ENCODE assay signal across 13 mouse cellular contexts in the genomic region with DNA sequence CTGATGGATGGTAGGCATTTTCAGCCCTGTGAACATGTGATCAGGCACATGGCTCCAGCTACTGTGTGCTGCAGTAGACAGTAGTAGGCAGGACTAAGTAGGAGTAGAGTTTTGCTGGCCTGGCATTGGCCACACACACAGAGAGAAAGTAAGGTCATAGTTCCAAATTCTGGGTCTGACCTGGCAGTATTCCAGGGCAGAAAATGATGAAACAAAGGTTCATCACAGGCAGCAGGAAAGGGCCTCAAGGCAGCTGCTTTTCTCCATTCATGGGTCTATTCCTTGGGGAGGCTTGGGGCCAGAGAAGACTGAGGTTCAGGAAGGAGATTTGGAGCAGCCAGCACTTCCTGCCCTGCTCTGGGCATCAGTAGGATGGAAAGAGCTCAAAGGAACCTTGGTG. TPM values are rescaled to one million over a fixed set of nuclear protein-coding genes. Genes with fewer than 3 reads are reported as not detected.
DNase-seq lines count a peak whose midpoint lies in the region; ATAC-seq and TF ChIP-seq lines count a peak whose summit lies in the region.
"Had no signal": no experiment of that assay in that cellular context is flagged by ENCODE, and none has a peak within 500 bp of the region (broad histone marks: within the 10 kb centered on the region; RNA-seq: fewer than 3 reads in every experiment).

No protein-coding gene starts in this region.

- H3K27me3 ChIP-seq in forebrain, postnatal 0 days (ENCODE audit: insufficient read depth, low read length), result no peaks in the 10 kb centered on the region
- no peaks in the 10 kb centered on the region for H3K27me3 ChIP-seq in forebrain, embryonic 16.5 days (replicated peaks; ENCODE audit: control insufficient read depth, insufficient read depth, low read length)
- no peaks in the 10 kb centered on the region for H3K27me3 ChIP-seq in liver, embryonic 16.5 days (ENCODE audit: control insufficient read depth, insufficient read depth, low read depth, low read length)
- no peaks in the 10 kb centered on the region for H3K27me3 ChIP-seq in liver, postnatal 0 days (ENCODE audit: insufficient read depth, low read length)
- H3K27me3 ChIP-seq: midbrain, embryonic 15.5 days had no signal

- H3K4me3 ChIP-seq in forebrain, postnatal 0 days (ENCODE audit: low read depth, low read length), result no peak overlapping the region
- H3K4me3 ChIP-seq in forebrain, embryonic 16.5 days (replicated peaks; ENCODE audit: low read length), result no peak overlapping the region
- no peak overlapping the region for H3K4me3 ChIP-seq in liver, embryonic 16.5 days (ENCODE audit: low read depth, low read length)
- H3K4me3 ChIP-seq in liver, postnatal 0 days (ENCODE audit: low read depth, low read length), result no peak overlapping the region
- H3K4me3 ChIP-seq: midbrain, embryonic 15.5 days had no signal

- DNase-seq in forebrain, postnatal 0 days, result no peak
- DNase-seq in liver, result no peak
- DNase-seq in kidney, adult 18-20 months, result peak; percentile 40
- peak; percentile 65 for DNase-seq in liver, postnatal 0 days
- DNase-seq in cerebellum, adult 9-10 months, result no peak
- no peak for DNase-seq in layer of hippocampus, postnatal 14 days (ENCODE audit: low spot score in 2 of 2)
- DNase-seq: cerebellum, adult 11-12 months; lung, postnatal 14 days had no signal

- H3K4me1 ChIP-seq in forebrain, postnatal 0 days (ENCODE audit: insufficient read depth), result no peaks in the 10 kb centered on the region
- peaks cover 4% of the 10 kb centered on the region for H3K4me1 ChIP-seq in forebrain, embryonic 16.5 days (replicated peaks; ENCODE audit: control insufficient read depth, insufficient read depth, low read length)
- H3K4me1 ChIP-seq in liver, embryonic 16.5 days (ENCODE audit: control insufficient read depth, low read depth, low read length), result peaks cover 21% of the 10 kb centered on the region
- H3K4me1 ChIP-seq in liver, postnatal 0 days (ENCODE audit: insufficient read depth), result peaks cover 7% of the 10 kb centered on the region; the same call in 1 of the 2 replicates

- no peak; the same call in 1 of the 2 replicates for TF ChIP-seq EP300 in liver, postnatal 0 days (IDR thresholded peaks at IDR 0.05; ENCODE audit: low read depth)

- TF ChIP-seq CTCF in forebrain, postnatal 0 days (IDR thresholded peaks at IDR 0.05; ENCODE audit: low read depth), result no peak
- TF ChIP-seq CTCF in liver, postnatal 0 days (IDR thresholded peaks at IDR 0.05; ENCODE audit: low read depth), result no peak

- H3K4me2 ChIP-seq in forebrain, postnatal 0 days (ENCODE audit: low read depth), result no peak overlapping the region
- no peak overlapping the region for H3K4me2 ChIP-seq in forebrain, embryonic 16.5 days (ENCODE audit: low read length)
- H3K4me2 ChIP-seq in liver, embryonic 16.5 days (ENCODE audit: low read depth, low read length), result no peak overlapping the region
- no peak overlapping the region for H3K4me2 ChIP-seq in liver, postnatal 0 days (ENCODE audit: low read depth, low read length)
- H3K4me2 ChIP-seq: midbrain, embryonic 15.5 days had no signal

- peak; percentile 42; the same call in 1 of the 2 replicates for ATAC-seq in forebrain, postnatal 0 days
- ATAC-seq in forebrain, embryonic 16.5 days, result no peak
- peak; percentile 68 for ATAC-seq in liver, embryonic 16.5 days (ENCODE audit: low read depth)
- peak; percentile 91 for ATAC-seq in liver, postnatal 0 days
- ATAC-seq: forebrain, embryonic 14.5 days; hindbrain, embryonic 16.5 days; midbrain, embryonic 15.5 days had no signal

- H3K36me3 ChIP-seq in forebrain, postnatal 0 days (ENCODE audit: insufficient read depth), result no peaks in the 10 kb centered on the region
- no peaks in the 10 kb centered on the region for H3K36me3 ChIP-seq in forebrain, embryonic 16.5 days (ENCODE audit: control insufficient read depth, insufficient read depth)
- H3K36me3 ChIP-seq in liver, embryonic 16.5 days (ENCODE audit: control insufficient read depth, insufficient read depth), result no peaks in the 10 kb centered on the region
- no peaks in the 10 kb centered on the region for H3K36me3 ChIP-seq in liver, postnatal 0 days (replicated peaks; ENCODE audit: insufficient read depth, low read length)
- H3K36me3 ChIP-seq: midbrain, embryonic 15.5 days had no signal

- no peaks in the 10 kb centered on the region for H3K9me3 ChIP-seq in forebrain, postnatal 0 days (ENCODE audit: low read length)
- no peaks in the 10 kb centered on the region for H3K9me3 ChIP-seq in forebrain, embryonic 16.5 days (ENCODE audit: control insufficient read depth, low read length)
- no peaks in the 10 kb centered on the region for H3K9me3 ChIP-seq in liver, embryonic 16.5 days (replicated peaks; ENCODE audit: control insufficient read depth, low read length)
- H3K9me3 ChIP-seq in liver, postnatal 0 days (ENCODE audit: low read length), result no peaks in the 10 kb centered on the region
- H3K9me3 ChIP-seq: midbrain, embryonic 15.5 days had no signal

- no peak overlapping the region for H3K9ac ChIP-seq in forebrain, postnatal 0 days
- no peak overlapping the region for H3K9ac ChIP-seq in forebrain, embryonic 16.5 days (replicated peaks; ENCODE audit: low read depth, low read length)
- no peak overlapping the region for H3K9ac ChIP-seq in liver, embryonic 16.5 days (ENCODE audit: low read depth, low read length)
- no peak overlapping the region for H3K9ac ChIP-seq in liver, postnatal 0 days (replicated peaks)
- H3K9ac ChIP-seq: midbrain, embryonic 15.5 days had no signal

- no peak overlapping the region for H3K27ac ChIP-seq in forebrain, postnatal 0 days (ENCODE audit: low read depth, low read length)
- H3K27ac ChIP-seq in forebrain, embryonic 16.5 days (ENCODE audit: low read length), result no peak overlapping the region
- no peak overlapping the region for H3K27ac ChIP-seq in liver, embryonic 16.5 days (ENCODE audit: low read length)
- H3K27ac ChIP-seq in liver, postnatal 0 days (ENCODE audit: low read depth), result peak overlapping the region; percentile 84
- H3K27ac ChIP-seq: midbrain, embryonic 15.5 days had no signal

RNA-seq across cellular contexts. Expression of a gene that starts 5.1 kb away (rescaled TPM):
- total RNA-seq in forebrain, postnatal 0 days (2014; rRNA removed), result 16.3 and 23.8 TPM in 2 replicates
- polyA plus RNA-seq in forebrain, postnatal 0 days (2015; fragmentation: Nextera tagmentation; extraction: Ambion mirVana), result 8.8 and 9.1 TPM in 2 replicates
- polyA plus RNA-seq in forebrain, embryonic 16.5 days (2015; fragmentation: Nextera tagmentation; extraction: Ambion mirVana), result 15.8 and 18.1 TPM in 2 replicates
- 20.3 and 22.5 TPM in 2 replicates for polyA plus RNA-seq in liver, embryonic 16.5 days (2015; fragmentation: Nextera tagmentation; extraction: Ambion mirVana)
- polyA plus RNA-seq in liver, postnatal 0 days (2015; fragmentation: Nextera tagmentation; extraction: Ambion mirVana), result 11.9 and 12.4 TPM in 2 replicates
- 10 to 100 TPM in 1 of 2 experiments, 1 to 10 TPM in 1; 8.2 to 11.3 TPM for total RNA-seq in layer of hippocampus, postnatal 14 days (2021)

RNA-seq across cellular contexts. Expression of a gene that starts 56.2 kb away (rescaled TPM):
- total RNA-seq in forebrain, postnatal 0 days (2014; rRNA removed), result 38.9 and 45.1 TPM in 2 replicates
- polyA plus RNA-seq in forebrain, postnatal 0 days (2015; fragmentation: Nextera tagmentation; extraction: Ambion mirVana), result 25.1 and 33.1 TPM in 2 replicates
- 54.2 and 60.3 TPM in 2 replicates for polyA plus RNA-seq in forebrain, embryonic 16.5 days (2015; fragmentation: Nextera tagmentation; extraction: Ambion mirVana)
- polyA plus RNA-seq in liver, embryonic 16.5 days (2015; fragmentation: Nextera tagmentation; extraction: Ambion mirVana), result 25.7 and 28.0 TPM in 2 replicates
- 21.0 and 22.2 TPM in 2 replicates for polyA plus RNA-seq in liver, postnatal 0 days (2015; fragmentation: Nextera tagmentation; extraction: Ambion mirVana)
- total RNA-seq in layer of hippocampus, postnatal 14 days (2021), result 10 to 100 TPM; 47.5 to 52.2 TPM

Comparison
In these comparisons a context has a peak if more than half of its experiments do, and no peak if none do; other contexts are left out.
1. DNase-seq: peak in kidney, adult 18-20 months (single experiment) and liver, postnatal 0 days (single experiment); none in forebrain, postnatal 0 days (single experiment), liver (single experiment), cerebellum, adult 9-10 months (single experiment) and layer of hippocampus, postnatal 14 days (0 of 2).